Mouse (Mus musculus) ES-E14 (cell line): ENCODE results near the gene Msx1.

Source experiments
- CHD2 ChIP-seq: IDR thresholded peaks from 2 replicates; pipeline ENCODE4 v1.6.1; 2014; ENCODE audit warnings: mild to moderate bottlenecking, low read depth, low read length, inconsistent platforms
- HCFC1 ChIP-seq: IDR thresholded peaks from 2 replicates; pipeline ENCODE4 v1.6.1; 2012; ENCODE audit warnings: low read length, inconsistent platforms, borderline replicate concordance; ENCODE audit not compliant: insufficient read depth
- MAFK ChIP-seq: IDR thresholded peaks from 2 replicates; pipeline ENCODE4 v1.6.1; 2014; ENCODE audit warnings: mild to moderate bottlenecking, low read depth, low read length, inconsistent platforms; ENCODE audit not compliant: insufficient read depth
- ZC3H11A ChIP-seq: IDR thresholded peaks from 2 replicates; pipeline ENCODE4 v1.6.1; 2012; ENCODE audit warnings: low read depth, mild to moderate bottlenecking, inconsistent platforms, low read length, borderline replicate concordance
- ZNF384 ChIP-seq: IDR thresholded peaks from 2 replicates; pipeline ENCODE4 v1.6.1; 2012; ENCODE audit warnings: low read depth, low read length, inconsistent platforms

GRCm38 (mm10) chr5:37770870-37771269 lies 53.5 kb downstream of the Msx1 start:
- TF ChIP-seq ZNF384: no peak
- no peak for TF ChIP-seq CHD2
- TF ChIP-seq ZC3H11A: no peak
- no peak for TF ChIP-seq HCFC1
- no peak for TF ChIP-seq MAFK
